Mouse (Mus musculus) hindbrain, embryonic 16.5 days (tissue): Measurements from ENCODE around the gene Gm5148. TPM values are rescaled to one million over a fixed set of nuclear protein-coding genes. Genes with fewer than 3 reads are reported as not detected.

Experiments used
- ATAC-seq: fragments of 200-750 bp; cut with Nextera tagmentation; 2 replicates; pipeline ENCODE4 v1.8.0; 2017; ENCODE audit warnings: moderate TSS enrichment, moderate library complexity
- H3K27ac ChIP-seq: fragments of 300-500 bp; sonication (generic); 2 replicates; pipeline ENCODE4 v1.5.1; 2014; ENCODE audit warnings: low read depth, mild to moderate bottlenecking, control low read depth, low read length, moderate library complexity
- H3K27me3 ChIP-seq: fragments of 300-500 bp; sonication (generic); replicated peaks from 2 replicates; pipeline ENCODE4 v1.6.1; 2014; ENCODE audit warnings: low read length; ENCODE audit not compliant: control insufficient read depth, insufficient read depth
- H3K36me3 ChIP-seq: fragments of 300-500 bp; sonication (generic); 2 replicates; pipeline ENCODE4 v1.6.1; 2014; ENCODE audit warnings: mild to moderate bottlenecking, low read length, moderate library complexity, mixed read lengths; ENCODE audit not compliant: control insufficient read depth, insufficient read depth
- H3K4me1 ChIP-seq: fragments of 300-500 bp; sonication (generic); 2 replicates; pipeline ENCODE4 v1.6.1; 2014; ENCODE audit warnings: low read depth, low read length; ENCODE audit not compliant: control insufficient read depth, insufficient read depth
- H3K4me2 ChIP-seq: fragments of 300-500 bp; sonication (generic); 2 replicates; pipeline ENCODE4 v1.6.1; 2014; ENCODE audit warnings: mild to moderate bottlenecking, low read length, control low read depth, moderate library complexity
- H3K4me3 ChIP-seq: fragments of 300-500 bp; sonication (generic); 2 replicates; pipeline ENCODE4 v1.5.1; 2014; ENCODE audit warnings: mild to moderate bottlenecking, low read length, control low read depth, moderate library complexity
- H3K9ac ChIP-seq: fragments of 300-500 bp; sonication (generic); 2 replicates; pipeline ENCODE4 v1.6.1; 2014; ENCODE audit warnings: low read depth, mild to moderate bottlenecking, control low read depth, low read length, moderate library complexity
- H3K9me3 ChIP-seq: fragments of 300-500 bp; sonication (generic); 2 replicates; pipeline ENCODE4 v1.6.1; 2014; ENCODE audit warnings: mild to moderate bottlenecking, low read length, moderate library complexity; ENCODE audit not compliant: control insufficient read depth
- WGBS: fragments of 180-500 bp; shearing (Covaris S2); extraction: QIAGEN DNeasy Blood & Tissue Kit; methylation state at CpG from one replicate; pipeline ENCODE4 v1.1.7; 2014; 5-methylcytosine and 5-hydroxymethylcytosine counted together
- polyA plus RNA-seq: library from polyadenylated mRNA; unstranded; fragments of >200 nt; fragmentation: Nextera tagmentation; extraction: Ambion mirVana; gene quantifications from 2 replicates; pipeline ENCODE4 v1.2.1, GENCODE M21; 2015

The Gm5148 gene
- polyA plus RNA-seq, 1 experiment from 2014 or later, result 14.0 TPM

DNA sequence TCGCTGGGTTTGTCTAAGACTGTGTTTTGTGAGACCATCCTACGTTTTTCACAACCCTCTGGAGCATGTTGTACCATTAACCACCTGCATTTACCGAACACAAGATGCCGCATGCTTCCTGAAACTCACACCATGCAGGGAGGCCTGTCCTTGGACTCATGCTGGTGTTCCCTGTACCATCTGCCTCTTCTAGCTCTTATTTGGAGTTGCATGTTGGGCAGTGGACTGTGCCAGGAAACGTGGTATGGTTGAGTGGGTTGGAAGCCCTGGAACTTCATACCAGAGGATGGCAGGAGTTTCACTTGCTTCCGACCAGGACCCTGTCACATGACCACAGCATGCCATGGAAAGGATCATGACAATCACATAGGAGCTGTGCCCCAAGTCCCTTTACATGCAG lies 16.5 kb downstream of the Gm5148 start:
- 76% methylated on average over 6 of the region's 6 CpGs for WGBS
- Histone ChIP-seq H3K9ac (no peak overlapping the region), H3K4me3 (no peak overlapping the region), H3K27me3 (no peaks in the 10 kb centered on the region), H3K4me1 (no peaks in the 10 kb centered on the region), H3K36me3 (no peaks in the 10 kb centered on the region), H3K9me3 (no peaks in the 10 kb centered on the region; the same call in 1 of the 2 replicates), H3K27ac (no peak overlapping the region), H3K4me2 (no peak overlapping the region)
- ATAC-seq, result 0 out of 2 replicates have a peak, but pooled peaks have one; percentile 37

DNA sequence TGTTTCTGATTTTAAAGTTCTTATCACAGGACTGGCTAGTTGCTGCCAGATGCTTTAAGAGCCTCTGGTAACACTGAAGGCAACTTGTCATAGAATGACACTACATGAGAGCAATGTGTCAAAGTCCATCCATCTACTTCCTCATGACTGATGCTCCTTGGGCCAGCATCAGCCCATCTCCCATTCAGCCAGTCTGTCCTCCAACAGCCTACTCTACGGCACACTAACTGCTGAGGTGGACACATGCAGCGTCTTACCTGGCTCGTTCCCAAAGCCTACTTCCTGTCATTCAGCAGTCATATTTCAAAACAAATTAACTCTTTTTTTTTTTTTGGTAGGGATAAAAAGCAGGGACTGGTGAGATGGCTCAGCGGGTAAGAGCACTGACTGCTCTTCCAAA lies 17.9 kb downstream of the Gm5148 start:
- Histone ChIP-seq H3K9ac (no peak overlapping the region), H3K4me1 (no peaks in the 10 kb centered on the region), H3K27ac (no peak overlapping the region), H3K27me3 (no peaks in the 10 kb centered on the region), H3K4me3 (no peak overlapping the region), H3K9me3 (no peaks in the 10 kb centered on the region; the same call in 1 of the 2 replicates), H3K4me2 (no peak overlapping the region), H3K36me3 (no peaks in the 10 kb centered on the region)
- 84% methylated on average over 4 of the region's 4 CpGs for WGBS
- ATAC-seq, result no peak

DNA sequence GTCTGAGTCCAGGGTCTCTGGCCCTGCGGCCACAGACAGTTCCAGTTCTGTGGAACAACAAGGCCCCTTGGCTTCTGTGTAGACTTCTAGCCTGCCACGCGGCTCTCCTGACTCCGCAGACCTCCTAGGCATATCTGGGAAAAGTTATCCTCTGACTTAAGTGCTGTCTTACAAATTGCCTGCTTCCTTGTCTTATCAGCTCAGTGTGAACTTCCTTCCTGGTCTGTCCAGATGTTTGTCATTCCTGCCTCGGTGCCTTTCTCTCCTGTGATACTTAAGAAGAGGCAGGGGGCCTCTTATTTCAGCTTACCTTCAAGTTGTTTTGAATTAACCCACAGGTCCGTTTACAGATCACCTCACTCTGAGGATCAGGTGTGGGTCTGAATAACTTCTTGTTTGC lies 18.9 kb downstream of the Gm5148 start:
- whole genome bisulfite sequencing, result 65% methylated on average over 6 of the region's 6 CpGs
- no peaks in the 10 kb centered on the region for H3K27me3 ChIP-seq
- H3K4me3 ChIP-seq, result no peak overlapping the region
- no peak overlapping the region for H3K9ac ChIP-seq
- H3K36me3 ChIP-seq, result no peaks in the 10 kb centered on the region
- H3K9me3 ChIP-seq, result no peaks in the 10 kb centered on the region; the same call in 1 of the 2 replicates
- no peak overlapping the region for H3K27ac ChIP-seq
- H3K4me1 ChIP-seq, result no peaks in the 10 kb centered on the region
- H3K4me2 ChIP-seq, result no peak overlapping the region
- no peak for ATAC-seq

DNA sequence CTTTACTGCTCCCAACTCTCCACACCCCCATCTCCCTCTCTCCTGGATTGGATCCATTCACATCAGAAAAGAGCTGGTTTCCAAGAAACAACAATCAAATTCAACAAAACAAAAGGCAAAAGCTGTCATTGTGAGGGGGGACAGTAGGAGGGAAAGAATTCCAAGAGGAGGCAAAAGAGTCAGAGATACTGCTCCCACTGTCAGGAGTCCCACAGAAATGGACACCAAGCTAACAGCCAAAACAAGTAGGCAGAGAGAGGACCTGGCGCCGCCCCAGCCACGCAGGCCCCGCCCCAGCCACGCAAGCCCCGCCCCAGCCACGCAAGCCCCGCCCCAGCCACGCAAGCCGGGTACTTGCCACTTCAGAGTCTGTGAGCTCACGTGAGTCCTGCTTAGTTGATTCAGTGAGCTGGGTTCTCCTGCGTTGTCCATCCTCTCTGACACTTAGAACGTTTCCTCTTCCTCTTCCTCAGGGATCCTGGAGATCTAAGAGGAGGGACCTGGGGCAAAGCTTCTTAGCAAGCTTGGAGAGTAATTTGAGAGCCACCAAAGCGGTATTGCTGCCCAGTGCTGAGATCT lies 19.5 kb downstream of the Gm5148 start:
- WGBS, result 47% methylated on average over 14 of the region's 14 CpGs
- H3K4me2 ChIP-seq, result no peak overlapping the region
- no peaks in the 10 kb centered on the region for H3K36me3 ChIP-seq
- no peak overlapping the region for H3K27ac ChIP-seq
- no peak for ATAC-seq
- no peak overlapping the region for H3K4me3 ChIP-seq
- no peaks in the 10 kb centered on the region for H3K4me1 ChIP-seq
- H3K9ac ChIP-seq, result no peak overlapping the region
- H3K27me3 ChIP-seq, result no peaks in the 10 kb centered on the region
- H3K9me3 ChIP-seq, result no peaks in the 10 kb centered on the region; the same call in 1 of the 2 replicates

DNA sequence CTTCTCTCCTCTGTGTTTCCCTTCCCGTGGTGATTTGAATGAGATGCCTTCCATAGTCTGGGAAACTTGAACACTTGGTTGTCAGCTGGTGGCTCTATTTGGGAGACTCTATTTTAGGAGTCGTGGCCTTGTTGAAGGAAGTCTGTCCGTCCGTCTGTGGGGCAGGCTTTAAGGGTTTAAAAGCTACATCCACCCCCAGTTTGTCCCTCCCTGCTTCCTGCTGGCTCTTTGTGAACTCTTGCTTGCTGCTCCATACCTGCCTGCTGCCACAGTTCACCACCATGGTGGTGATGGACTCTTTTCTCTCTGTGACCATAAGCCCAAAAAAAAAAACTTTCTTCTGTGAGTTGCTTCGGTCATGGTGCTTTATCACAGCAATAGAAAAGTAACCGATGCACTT lies 21.2 kb downstream of the Gm5148 start:
- no peak overlapping the region for H3K27ac ChIP-seq
- WGBS, result 95% methylated on average over 6 of the region's 6 CpGs
- ATAC-seq, result no peak

DNA sequence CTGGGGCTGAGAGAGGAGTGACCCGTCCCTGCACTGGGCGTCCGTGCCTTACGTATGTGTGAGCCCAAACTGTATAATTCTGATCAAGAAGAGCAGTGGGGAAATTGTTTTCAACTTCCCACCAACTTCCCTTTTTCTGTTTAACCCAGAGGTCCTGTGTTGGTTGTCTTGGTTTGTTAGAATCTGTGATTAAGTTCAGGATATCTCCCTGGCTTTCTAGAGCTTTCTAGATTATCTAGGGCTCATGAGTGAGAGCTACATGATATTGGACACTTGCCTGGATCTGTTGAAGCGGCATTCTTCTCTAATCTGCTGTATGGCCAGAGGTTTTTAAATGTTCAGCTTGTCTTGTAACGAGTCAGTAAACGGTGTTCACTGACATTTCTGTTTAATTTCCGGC lies 30.7 kb downstream of the Gm5148 start:
- Histone ChIP-seq H3K9me3 (no peaks in the 10 kb centered on the region), H3K27ac (no peak overlapping the region), H3K4me2 (no peak overlapping the region), H3K27me3 (no peaks in the 10 kb centered on the region), H3K4me3 (no peak overlapping the region), H3K4me1 (no peaks in the 10 kb centered on the region), H3K36me3 (no peaks in the 10 kb centered on the region), H3K9ac (no peak overlapping the region)
- no peak for ATAC-seq
- WGBS, result 85% methylated on average over 8 of the region's 8 CpGs

More for the DNA sequence above, 21.2 kb downstream of the Gm5148 start:
- Histone ChIP-seq H3K4me3 (no peak overlapping the region), H3K36me3 (no peaks in the 10 kb centered on the region), H3K9ac (no peak overlapping the region), H3K4me1 (no peaks in the 10 kb centered on the region), H3K4me2 (no peak overlapping the region), H3K9me3 (no peaks in the 10 kb centered on the region; the same call in 1 of the 2 replicates), H3K27me3 (no peaks in the 10 kb centered on the region)

DNA sequence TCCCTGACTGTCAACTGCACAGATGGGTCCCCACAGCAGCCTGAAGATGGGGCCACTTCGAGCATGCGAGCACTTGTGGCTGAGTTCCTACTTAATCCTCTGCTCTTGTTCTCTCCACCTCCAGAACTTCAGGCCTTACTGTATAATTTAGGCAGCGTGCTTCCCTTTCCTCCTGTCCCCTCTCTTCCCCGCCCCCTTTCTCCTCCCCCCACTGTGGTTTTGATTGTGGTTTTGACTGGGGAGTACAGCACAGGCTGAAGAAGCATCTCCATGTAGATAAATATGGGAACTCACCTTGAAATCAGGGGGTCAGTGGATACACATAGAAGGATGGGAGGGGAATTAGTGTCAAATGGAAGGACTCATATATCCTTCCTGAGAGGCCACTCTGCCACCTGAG lies 31.3 kb downstream of the Gm5148 start:
- no peak overlapping the region for H3K4me3 ChIP-seq
- H3K9ac ChIP-seq, result no peak overlapping the region
- no peak overlapping the region for H3K4me2 ChIP-seq
- no peak; the same call in 1 of the 2 replicates for ATAC-seq
- no peaks in the 10 kb centered on the region for H3K36me3 ChIP-seq
- no peak overlapping the region for H3K27ac ChIP-seq
- H3K4me1 ChIP-seq, result no peaks in the 10 kb centered on the region
- 84% methylated on average over 4 of the region's 4 CpGs for WGBS
- no peaks in the 10 kb centered on the region for H3K27me3 ChIP-seq
- H3K9me3 ChIP-seq, result no peaks in the 10 kb centered on the region

DNA sequence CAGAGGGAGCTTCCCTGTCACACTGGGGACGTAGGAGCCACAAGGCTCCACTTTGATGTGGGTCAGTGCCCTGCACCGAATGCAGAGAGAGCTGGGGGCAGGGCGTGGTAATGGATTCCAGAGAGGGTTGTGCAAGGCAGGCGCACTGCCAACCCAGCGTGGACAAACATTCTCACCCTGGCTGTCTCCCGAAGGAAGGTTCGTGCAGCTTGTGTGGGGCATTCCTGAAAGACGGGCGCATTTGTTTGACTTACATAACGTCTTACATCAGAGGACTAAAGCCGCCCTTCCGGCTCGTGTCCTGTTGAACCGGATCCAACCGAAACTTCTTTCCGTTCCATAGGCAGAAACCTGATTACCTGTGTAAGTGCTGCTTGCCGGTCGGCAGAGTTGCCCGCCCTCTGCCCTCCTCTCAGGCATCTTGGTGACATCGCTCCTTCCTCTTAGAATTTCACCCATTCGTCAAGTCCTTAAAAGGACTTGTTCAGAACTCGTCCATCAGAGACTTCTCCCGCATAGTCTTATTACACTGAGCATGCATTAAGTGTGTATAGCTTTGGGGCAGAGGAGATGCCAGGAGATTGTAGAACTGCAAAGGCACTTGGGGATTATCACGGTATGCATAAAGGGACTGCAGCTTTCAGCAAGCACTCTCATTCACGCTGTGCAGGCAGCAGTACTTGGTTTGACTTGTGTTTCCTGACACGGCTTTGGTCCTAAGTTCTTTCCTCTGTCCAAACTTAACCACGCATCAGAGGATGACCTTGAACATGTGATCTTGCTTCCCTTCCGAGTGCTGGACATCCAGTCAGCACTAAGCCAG lies 36.9 kb downstream of the Gm5148 start:
- peak overlapping the region; percentile 37 for H3K4me3 ChIP-seq
- peak; percentile 56; the same call in 1 of the 2 replicates for ATAC-seq
- 32% methylated on average over 28 of the region's 28 CpGs for WGBS

DNA sequence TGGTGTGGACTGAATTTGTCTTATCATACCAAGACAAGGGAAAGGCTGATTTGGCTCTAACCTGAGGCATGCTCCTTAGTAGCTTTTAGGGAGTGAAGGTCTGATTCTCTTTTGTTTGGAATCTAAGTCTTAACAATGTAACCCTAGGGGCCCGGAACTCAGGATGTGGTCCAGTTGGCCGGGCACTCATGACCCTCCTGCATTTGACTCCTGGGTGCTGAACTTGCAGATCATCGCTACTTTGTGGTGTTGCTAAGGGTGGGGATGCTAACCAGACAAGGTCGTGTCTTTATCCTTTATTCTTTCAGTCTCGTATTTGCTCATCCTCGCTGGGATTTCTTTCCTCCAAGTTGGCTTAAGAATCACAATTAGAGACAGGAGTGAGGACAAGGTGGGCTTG lies 37.5 kb downstream of the Gm5148 start:
- H3K9ac ChIP-seq, result peak overlapping the region; percentile 55
- H3K9me3 ChIP-seq, result no peaks in the 10 kb centered on the region
- 26% methylated on average over 6 of the region's 6 CpGs for WGBS
- H3K4me3 ChIP-seq, result peak overlapping the region; percentile 37
- peak overlapping the region; percentile 55 for H3K4me2 ChIP-seq
- ATAC-seq, result no peak
- no peak overlapping the region for H3K27ac ChIP-seq
- no peaks in the 10 kb centered on the region; the same call in 1 of the 2 replicates for H3K27me3 ChIP-seq
- peaks cover 3% of the 10 kb centered on the region; the same call in 1 of the 2 replicates for H3K4me1 ChIP-seq
- H3K36me3 ChIP-seq, result no peaks in the 10 kb centered on the region

More for the DNA sequence above, 36.9 kb downstream of the Gm5148 start:
- H3K27ac ChIP-seq, result no peak overlapping the region
- H3K27me3 ChIP-seq, result no peaks in the 10 kb centered on the region; the same call in 1 of the 2 replicates
- H3K4me2 ChIP-seq, result peak overlapping the region; percentile 55
- no peaks in the 10 kb centered on the region for H3K9me3 ChIP-seq
- peaks cover 3% of the 10 kb centered on the region; the same call in 1 of the 2 replicates for H3K4me1 ChIP-seq
- H3K36me3 ChIP-seq, result no peaks in the 10 kb centered on the region
- H3K9ac ChIP-seq, result peak overlapping the region; percentile 55
